Mouse (Mus musculus) layer of hippocampus, adult 9-11 months (tissue): Measurements from ENCODE around the gene Slc29a1.

Experiments used
- DNase-seq: peaks from one replicate; pipeline ENCODE4 v3.0.0; 2022

The Slc29a1 gene

DNA sequence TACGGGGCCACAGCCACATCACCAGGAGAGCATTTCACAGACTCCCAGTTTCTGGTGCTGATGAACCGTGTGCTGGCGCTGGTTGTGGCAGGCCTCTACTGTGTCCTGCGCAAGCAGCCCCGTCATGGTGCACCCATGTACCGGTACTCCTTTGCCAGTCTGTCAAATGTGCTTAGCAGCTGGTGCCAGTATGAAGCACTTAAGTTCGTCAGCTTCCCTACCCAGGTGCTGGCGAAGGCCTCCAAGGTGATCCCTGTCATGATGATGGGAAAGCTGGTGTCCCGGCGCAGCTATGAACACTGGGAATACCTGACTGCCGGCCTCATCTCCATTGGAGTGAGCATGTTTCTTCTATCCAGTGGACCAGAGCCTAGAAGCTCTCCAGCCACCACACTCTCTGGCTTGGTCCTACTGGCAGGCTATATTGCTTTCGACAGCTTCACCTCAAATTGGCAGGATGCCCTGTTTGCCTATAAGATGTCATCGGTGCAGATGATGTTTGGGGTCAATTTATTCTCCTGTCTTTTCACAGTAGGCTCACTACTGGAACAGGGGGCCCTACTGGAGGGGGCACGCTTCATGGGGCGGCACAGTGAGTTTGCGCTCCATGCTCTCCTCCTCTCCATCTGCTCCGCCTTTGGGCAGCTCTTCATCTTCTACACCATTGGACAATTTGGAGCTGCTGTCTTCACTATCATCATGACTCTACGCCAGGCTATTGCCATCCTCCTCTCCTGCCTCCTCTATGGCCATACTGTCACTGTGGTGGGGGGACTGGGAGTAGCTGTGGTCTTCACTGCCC, 32.8 kb downstream of the Slc29a1 start:
- DNase-seq, result no peak

DNA sequence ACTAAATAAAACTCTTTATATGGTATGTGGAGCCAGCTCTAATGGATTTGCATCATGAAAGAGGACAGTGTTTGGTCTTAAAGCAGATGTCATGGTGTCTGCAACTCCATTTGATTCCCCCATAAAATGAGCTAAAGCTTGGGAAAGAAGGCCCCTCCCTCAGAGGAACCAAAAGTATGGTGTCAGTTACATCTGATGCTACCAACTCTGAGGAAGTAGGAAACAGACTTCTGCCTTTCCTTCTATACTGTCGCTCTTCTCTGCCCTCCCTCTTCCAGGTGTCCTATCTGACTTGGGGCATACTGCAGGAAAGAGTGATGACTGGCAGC, 33.4 kb downstream of the Slc29a1 start:
- DNase-seq, result no peak

DNA sequence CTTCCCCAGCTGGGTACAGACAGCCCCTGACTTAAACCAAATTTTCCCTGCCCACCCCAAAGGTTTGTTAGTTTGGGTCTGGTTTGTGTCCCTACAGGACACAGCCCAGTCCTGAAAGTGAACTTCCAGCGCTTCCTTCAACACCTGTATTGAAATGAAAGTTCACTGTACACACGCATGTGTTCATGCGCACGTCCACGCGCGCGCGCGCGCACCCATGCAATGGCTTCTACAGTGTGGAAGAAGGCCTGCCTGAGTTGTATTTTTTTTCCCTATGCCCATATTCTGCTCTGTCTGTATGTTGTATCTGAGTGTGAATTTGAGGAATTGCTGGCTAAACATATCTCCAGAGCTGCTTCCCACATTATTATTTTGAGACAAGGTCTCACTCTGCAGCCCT, 34.3 kb downstream of the Slc29a1 start:
- DNase-seq, result no peak

- DNase-seq, result no peak
Observed at GRCm38 (mm10) chr17:45564531-45565084, 34.8 kb downstream of the Slc29a1 start.

- peak; percentile 91 for DNase-seq
Observed at GRCm38 (mm10) chr17:45563655-45564530, 35.5 kb downstream of the Slc29a1 start, which contains the start of gene Slc35b2. Gene Slc35b2 (plus strand): TSS chr17:45563874.

DNA sequence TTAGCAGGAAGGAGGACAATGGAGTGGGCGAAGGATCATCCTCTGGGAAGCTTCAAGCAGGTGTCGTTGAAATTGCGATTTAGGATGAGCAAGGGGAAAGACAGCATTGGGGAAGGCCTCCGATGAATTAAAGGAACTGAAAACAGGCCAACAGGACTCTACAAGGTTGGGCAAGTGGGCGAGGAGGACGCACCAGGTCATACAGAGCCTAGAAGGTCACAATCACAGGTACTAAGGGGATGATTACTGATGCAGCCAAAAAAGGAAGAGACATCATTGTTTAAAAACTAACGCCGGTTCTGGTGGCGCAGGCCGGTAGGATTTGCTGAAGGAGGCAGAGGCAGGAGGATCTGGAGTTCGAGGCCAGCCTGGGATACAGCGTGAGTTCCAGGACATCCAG, 36.2 kb downstream of the Slc29a1 start:
- no peak for DNase-seq

DNA sequence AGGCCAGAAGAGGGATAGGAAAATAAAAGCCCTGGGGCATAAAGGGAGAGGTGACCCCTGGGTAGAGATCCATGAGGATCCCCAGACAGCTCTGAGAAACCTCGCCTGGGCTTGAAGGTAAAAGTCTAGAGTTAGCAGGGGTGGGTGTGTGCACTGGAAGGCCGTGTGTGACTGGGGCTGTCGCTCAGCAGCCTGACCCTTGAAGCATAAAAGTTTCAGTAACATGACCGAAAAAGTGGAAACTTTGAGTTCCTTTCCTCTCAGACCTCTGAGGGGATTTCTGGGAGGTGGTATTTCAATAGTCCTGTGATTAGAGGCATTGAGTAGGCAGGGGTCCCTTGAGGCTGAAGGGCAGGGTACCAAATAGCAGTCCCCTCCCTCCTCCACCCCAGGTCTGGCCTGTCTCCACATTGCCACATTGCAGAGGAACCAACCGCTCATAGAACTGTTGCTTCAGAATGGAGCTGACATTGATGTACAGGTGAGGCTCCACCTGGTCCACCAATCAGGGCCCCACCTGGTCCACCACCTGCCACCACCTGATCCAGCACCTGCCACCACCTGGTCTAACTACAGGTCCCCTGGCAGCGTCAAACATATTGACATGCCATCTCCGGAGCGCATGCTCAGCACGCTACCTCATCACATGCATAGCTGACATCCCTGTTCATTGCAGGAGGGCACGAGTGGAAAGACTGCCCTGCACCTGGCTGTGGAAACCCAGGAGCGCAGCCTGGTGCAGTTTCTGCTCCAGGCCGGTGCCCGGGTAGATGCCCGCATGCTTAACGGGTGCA, 39.5 kb downstream of the Slc29a1 start:
- DNase-seq, result no peak

- no peak for DNase-seq
Observed at GRCm38 (mm10) chr17:45557998-45558862, 41.2 kb downstream of the Slc29a1 start.

GRCm38 (mm10) chr17:45557246-45557824, 42.1 kb downstream of the Slc29a1 start:
- DNase-seq, result no peak

DNA sequence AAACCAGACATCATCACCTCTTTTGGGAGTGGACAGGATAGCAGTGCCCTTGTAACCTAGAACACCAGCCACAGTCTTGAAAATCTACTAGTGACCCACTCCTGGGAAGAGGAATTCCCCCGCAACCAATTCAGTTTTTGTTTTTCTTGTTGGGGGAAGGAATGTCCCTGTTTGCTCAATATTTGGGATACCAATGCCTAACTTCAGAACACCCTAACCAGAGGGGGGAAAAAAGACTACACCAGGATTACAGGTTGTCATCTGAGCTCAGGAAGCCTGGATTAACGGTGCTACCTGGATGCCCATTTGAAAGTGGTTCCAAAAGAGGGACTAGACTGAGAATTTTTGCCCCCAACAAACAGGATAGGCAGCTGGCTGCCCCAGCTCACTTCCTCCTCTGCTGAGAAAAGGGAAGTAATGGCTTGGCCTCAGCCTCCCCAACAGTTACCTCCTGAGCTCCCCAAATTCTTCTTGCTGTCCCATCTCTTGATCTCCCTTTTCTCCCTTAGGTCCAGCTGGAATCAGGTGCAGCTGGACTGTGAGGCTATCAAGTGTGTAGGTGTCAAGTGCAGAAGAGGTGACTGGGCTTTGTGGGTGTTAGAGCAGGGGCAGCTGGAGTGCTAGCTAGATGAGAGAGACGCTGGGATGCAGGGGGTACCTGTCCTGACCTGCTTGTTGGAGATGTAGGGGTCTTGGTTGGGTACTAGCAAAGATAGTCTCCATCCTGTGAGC, 42.7 kb downstream of the Slc29a1 start:
- no peak for DNase-seq

- no peak for DNase-seq
Observed at GRCm38 (mm10) chr17:45556107-45556489, 43.3 kb downstream of the Slc29a1 start.

GRCm38 (mm10) chr17:45555452-45556106, 43.8 kb downstream of the Slc29a1 start, which contains the start of gene Nfkbie:
Gene Nfkbie (plus strand): TSS chr17:45555703.
- DNase-seq, result peak; percentile 92

DNA sequence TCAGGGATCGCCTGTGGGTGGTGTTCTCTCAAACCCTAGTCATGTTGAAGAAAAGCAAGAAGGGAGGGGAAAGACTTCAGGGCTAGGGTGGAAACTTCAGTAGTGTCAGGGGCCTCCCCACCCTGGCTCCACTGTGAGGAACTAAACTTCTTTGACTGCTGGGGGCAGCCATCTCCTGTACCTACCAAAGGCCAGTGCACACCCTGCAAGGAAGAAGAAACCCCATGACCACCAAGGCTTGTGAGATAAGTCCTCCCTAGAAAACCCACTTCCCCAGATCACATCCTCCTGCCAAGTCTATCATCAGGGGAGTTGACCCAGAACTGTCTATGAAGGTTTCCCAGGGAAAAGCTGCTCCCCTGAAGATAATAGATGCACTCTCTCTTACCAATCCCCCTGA, 45.0 kb downstream of the Slc29a1 start:
- DNase-seq, result no peak

DNA sequence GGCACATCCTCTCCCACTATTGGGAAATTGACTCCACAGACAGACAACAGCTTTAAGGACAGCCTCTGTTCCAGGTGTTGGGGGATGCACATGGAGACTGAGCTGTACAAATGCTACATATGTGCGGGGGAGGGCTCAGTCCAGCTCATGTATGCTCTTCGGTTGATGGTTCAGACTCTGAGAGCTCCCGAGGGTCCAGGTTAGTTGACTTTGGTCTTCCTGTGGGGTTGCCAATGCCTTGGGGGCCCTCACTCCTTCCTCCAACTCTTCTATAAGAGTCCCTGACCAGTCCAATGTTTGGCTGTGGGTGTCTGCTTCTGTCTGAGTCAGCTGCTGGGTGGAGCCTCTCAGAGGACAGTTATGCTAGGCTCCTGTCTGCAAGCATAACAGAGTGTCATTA, 46.3 kb downstream of the Slc29a1 start:
- no peak for DNase-seq

GRCm38 (mm10) chr17:45551816-45552451, 47.5 kb downstream of the Slc29a1 start:
- no peak for DNase-seq

GRCm38 (mm10) chr17:45551249-45551796, 48.1 kb downstream of the Slc29a1 start:
- no peak for DNase-seq

DNA sequence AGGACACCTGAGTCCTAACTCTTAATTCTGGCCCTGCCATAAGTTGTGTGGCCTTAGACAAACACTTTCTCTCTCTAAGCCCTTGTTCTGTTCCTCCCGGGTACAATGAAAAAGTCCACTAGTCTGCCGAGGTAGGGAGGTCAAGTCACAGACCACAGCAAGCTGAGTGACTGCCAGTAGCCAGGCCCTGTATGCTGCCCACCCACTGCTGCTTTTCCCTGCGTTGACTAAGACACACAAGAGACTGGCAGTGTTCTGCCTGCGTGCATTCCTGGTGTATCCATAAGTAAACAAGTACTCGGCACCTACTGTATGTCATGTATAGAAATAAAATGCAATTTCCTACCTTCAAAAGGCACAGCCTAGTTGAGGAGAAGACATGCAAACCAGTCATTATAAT, 49.2 kb downstream of the Slc29a1 start:
- no peak for DNase-seq

GRCm38 (mm10) chr17:45549617-45550181, 49.7 kb downstream of the Slc29a1 start, which contains the start of gene Tmem151b:
Gene Tmem151b (minus strand): TSS chr17:45549677.
- no peak for DNase-seq
